Mouse (Mus musculus): Measurements from ENCODE around the gene Tedc2.

GRCm38 (mm10) chr17:24191481-24191880 is 29.2 kb downstream of the Tedc2 start:
- TF ChIP-seq TAL1 (IDR thresholded peaks at IDR 0.05; ENCODE audit: low read length): no peak
- no peak for TF ChIP-seq ZC3H11A (IDR thresholded peaks at IDR 0.05; ENCODE audit: low read depth, low read length)
- no peak for TF ChIP-seq JUND (IDR thresholded peaks at IDR 0.05; ENCODE audit: low read depth, low read length)
- TF ChIP-seq SIN3A (IDR thresholded peaks at IDR 0.05; ENCODE audit: low read length): no peak
- no peak for TF ChIP-seq BHLHE40 (IDR thresholded peaks at IDR 0.05; ENCODE audit: borderline replicate concordance, low read depth, low read length)

Measured in MEL (cell line).